Mouse (Mus musculus) left cerebral cortex, adult 2 months (tissue): ENCODE results near the gene Gdpd2. TPM values are rescaled to one million over a fixed set of nuclear protein-coding genes. Genes with fewer than 3 reads are reported as not detected.

Experiments used
- DNase-seq, 2 experiments: peaks; one replicate each; pipeline ENCODE4 v3.0.0; 2021 to 2022; ENCODE audit warnings: low spot score in 2 of 2, mixed read lengths in 1 of 2; ENCODE audit errors: extremely low spot score in 1 of 2
- H3K27ac ChIP-seq: fragments of 200-600 bp; 2 replicates; pipeline ENCODE4 v1.8.1; 2022
- H3K4me3 ChIP-seq: fragments of 200-600 bp; 2 replicates; pipeline ENCODE4 v1.8.1; 2022
- CTCF ChIP-seq: fragments of 200-600 bp; IDR thresholded peaks from 2 replicates; pipeline ENCODE4 v1.8.1; 2022; ENCODE audit warnings: antibody characterized with exemption, mild to moderate bottlenecking, moderate library complexity
- intact Hi-C: fragments of 180-260 bp; cut with DNase I; formaldehyde crosslinking; loops from one replicate; pipeline ENCODE4 v1.15.1; 2025
- long read RNA-seq, 2 experiments: library from polyadenylated mRNA; stranded (forward); transcript quantifications; one replicate each; pipeline ENCODE4 v2.0.0; 2021; ENCODE audit warnings: borderline mapping rate in 2 of 2
- total RNA-seq, 2 experiments: library from RNA; stranded (reverse); gene quantifications; 2 replicates each; pipeline ENCODE4 v1.2.3; 2021

Gene Gdpd2
- 10 to 100 TPM in 1 of 2 experiments, 1 to 10 TPM in 1; 5.6 to 12.1 TPM for total RNA-seq
- long read RNA-seq, experiment 1, partial matches to known transcripts = 0 of 16 reads
- long read RNA-seq, experiment 1, other reads (novel, unspliced or antisense) = 11 of 16 reads
- long read RNA-seq, experiment 2, transcript Gdpd2-201 (16 exons, 2,495 nt) = major isoform, 9 of 23 reads
- long read RNA-seq, experiment 2, partial matches to known transcripts = 0 of 23 reads
- long read RNA-seq, experiment 2, other reads (novel, unspliced or antisense) = 14 of 23 reads

DNA sequence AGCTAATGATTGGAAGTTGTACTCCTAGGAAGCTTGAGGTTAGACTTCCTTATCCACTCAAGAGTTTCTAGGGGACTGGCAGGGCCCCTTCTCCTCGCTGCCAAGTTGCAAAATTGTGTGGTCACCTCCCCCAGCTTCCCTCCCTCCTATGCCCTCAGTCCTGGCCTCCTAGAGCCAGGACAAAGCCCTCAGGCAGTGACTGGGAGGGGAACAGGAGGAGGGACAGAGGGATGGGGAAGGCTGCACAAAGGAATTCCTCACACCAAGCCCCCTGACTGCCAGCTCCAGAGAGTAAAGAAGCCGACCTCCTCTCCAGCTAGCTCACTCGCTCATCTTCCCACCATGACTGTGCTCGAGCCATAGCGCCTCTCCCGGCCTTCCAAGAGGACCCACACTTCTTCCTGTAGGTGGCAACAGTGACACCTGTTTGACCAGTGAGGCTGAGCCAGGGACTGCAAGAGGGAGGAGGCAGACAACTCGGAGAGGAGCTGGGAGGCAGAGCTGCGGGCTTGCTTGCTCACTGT, at the start of gene Gdpd2:
Gdpd2 (plus strand) TSS at position 209 of the 524 bp plus-strand sequence.
- peak; percentile 30 for TF ChIP-seq CTCF
- Histone ChIP-seq H3K27ac (no peak within 1 kb of the TSS), H3K4me3 (peak within 1 kb of the TSS; percentile 31; the same call in 1 of the 2 replicates)
- DNase-seq = no peak
- intact Hi-C loops = loop anchor here (10.0 kb wide), 2 partner anchors 105 to 215 kb away; partner anchors contain the start of genes Kif4 and Pdzd11

DNA sequence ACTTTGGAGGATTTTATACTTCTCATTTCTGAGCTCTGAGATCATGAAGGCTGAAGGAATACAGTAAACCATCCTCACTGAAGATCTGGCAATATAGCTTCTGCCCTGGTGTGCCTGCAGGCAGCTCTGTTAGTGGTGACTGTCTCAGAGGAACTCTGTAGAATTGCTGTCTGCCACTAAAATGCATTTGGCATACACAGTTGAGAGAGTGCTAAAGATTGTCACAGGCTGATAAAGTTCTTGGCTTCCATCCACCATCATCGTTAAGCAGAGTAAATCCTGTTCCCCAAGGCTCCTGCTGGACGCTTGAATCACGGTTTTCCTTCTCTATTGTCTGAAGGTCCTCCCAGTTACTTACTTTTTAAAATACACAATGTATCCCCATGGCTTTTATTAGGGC, 43.1 kb upstream of the Gdpd2 start:
- no peak for TF ChIP-seq CTCF
- no peak for DNase-seq
- intact Hi-C loops = no loop called here
- Histone ChIP-seq H3K27ac (no peak overlapping the region), H3K4me3 (no peak overlapping the region)

DNA sequence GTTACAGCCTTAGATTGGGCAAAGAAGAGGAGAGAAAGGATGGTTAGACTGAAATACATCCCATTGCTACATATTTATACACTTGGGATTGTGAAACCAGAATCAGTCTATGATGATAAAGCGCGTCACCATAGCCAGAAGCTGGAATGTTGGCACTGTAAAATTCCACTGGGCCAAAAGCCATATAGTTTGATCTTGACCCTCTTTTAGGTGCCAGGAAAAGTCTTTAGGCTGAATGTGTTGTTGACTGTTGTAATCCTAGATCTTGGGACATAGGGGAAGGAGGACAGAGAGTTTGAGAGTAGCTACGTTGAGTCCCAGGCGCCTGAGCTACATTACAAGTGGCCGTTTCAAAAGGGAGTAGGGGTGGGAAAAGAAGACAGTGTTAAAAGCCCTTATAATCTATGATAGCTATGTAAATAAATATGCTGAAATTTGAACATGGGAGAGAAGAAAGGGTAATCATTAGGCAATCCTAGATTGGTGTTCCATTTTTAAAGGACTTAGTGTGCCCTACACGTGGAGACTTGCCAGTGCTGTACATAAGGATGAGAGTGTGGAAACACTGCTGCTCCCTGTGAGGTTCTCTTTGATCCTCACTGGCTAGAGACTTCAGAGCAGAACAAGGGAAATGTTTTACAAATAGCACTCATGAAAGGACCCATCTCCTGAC, 42.2 kb upstream of the Gdpd2 start:
- Histone ChIP-seq H3K27ac (no peak overlapping the region), H3K4me3 (no peak overlapping the region)
- no peak for DNase-seq
- intact Hi-C loops = no loop called here
- no peak for TF ChIP-seq CTCF

DNA sequence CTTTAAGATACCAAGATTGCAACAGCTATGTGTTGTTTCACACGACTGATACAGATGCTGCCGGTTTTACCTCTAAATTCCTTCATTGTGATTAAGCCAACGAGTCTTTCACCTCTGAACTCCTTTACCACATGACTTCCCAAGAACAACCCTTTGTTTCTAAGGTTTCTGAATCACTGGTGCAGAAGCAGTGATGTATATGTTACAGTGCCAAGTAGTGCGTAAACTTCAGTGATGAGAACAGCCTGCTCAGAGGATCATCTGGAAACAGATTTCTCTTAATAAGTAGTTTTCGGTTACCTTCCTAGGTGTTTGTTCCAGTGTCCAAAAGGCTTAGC, 41.7 kb upstream of the Gdpd2 start:
- no peak for DNase-seq
- no peak overlapping the region for H3K27ac ChIP-seq
- intact Hi-C loops = no loop called here
- no peak overlapping the region for H3K4me3 ChIP-seq
- TF ChIP-seq CTCF = no peak

DNA sequence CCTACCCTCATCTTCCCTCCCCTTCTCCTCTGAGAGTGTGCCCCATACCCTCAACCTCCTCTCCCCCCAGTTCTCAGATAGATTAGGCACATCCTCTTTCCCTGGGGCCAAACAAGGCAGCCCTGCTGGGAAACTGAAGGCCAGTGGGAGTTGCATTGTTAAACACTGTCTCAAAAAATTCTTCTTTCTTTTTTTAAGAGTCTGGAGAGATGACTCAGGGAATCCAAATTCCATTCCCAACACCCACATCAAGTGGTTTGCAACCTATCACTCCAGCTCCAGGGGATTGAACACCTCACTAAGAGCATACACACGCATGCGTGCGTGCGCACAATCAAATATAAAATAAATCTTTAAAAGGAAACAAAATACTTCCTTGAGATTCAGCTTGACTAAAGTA, 32.9 kb upstream of the Gdpd2 start:
- intact Hi-C loops = no loop called here
- no peak overlapping the region for H3K4me3 ChIP-seq

DNA sequence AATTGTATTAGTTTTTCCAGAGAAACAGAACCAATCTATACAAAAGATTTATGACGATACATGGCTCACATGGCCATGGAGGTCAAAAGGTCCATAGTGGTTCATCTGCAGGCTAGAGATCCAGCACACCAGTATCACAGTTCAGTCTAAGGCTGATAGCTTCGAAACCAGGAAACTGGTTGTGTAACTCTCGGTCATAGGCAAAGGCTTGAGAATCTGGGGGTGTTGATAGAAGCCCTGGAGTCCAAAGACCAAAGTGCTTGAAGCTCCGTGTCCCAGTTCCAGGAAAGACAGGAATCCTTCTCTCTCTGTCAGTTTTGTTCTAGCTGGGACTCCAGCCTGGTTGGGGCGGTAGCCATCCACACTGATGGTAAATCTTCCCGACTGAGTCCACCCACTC, 21.6 kb upstream of the Gdpd2 start:
- TF ChIP-seq CTCF = no peak
- Histone ChIP-seq H3K4me3 (no peak overlapping the region), H3K27ac (no peak overlapping the region)
- intact Hi-C loops = no loop called here
- DNase-seq = no peak

More for the DNA sequence above, 32.9 kb upstream of the Gdpd2 start:
- TF ChIP-seq CTCF = no peak
- DNase-seq = no peak
- no peak overlapping the region for H3K27ac ChIP-seq

DNA sequence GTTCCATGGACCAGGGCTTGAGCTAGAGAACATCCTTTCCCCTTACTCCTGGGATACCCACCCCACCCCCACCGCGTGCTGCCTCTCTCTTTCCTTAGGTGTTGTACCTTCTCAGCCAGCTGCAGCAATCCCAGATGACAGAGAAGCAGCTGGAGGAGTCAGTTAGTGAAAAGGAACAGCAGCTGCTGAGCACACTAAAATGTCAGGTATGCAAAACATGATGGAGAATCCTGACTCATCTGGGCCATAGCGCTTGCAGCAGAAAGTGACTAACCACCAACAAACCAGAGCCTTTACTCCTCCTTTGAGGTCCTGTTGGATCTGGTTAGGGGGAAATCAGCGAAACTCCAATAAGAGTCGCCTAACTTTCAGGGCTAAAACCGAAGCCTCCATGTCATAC, 13.5 kb upstream of the Gdpd2 start:
- no peak overlapping the region for H3K4me3 ChIP-seq
- intact Hi-C loops = loop anchor here (5.0 kb wide), 1 partner anchor 49 kb away; no protein-coding TSS in a partner anchor
- no peak for TF ChIP-seq CTCF
- DNase-seq = no peak
- H3K27ac ChIP-seq = no peak overlapping the region

DNA sequence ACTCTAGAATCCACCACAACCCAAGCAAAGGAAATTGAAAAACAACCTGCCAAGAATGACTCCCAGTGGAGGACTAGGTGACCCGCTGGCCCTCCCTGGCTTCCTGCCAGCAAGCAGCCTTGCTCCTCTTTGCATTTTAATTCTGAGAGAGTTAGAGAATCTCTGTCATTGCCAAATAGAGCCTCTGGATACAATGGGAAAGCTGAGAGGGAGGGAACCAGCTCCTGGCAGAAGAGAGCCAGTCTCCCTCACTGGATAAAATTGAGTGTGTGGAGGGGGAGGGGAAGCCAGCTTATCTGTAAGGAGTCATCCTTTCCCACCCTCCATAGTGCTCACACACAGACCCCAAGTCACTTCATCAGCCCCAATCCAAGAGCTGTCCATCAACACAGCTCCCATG, 726 bp upstream of the Gdpd2 start:
- DNase-seq = no peak
- H3K27ac ChIP-seq = no peak overlapping the region

DNA sequence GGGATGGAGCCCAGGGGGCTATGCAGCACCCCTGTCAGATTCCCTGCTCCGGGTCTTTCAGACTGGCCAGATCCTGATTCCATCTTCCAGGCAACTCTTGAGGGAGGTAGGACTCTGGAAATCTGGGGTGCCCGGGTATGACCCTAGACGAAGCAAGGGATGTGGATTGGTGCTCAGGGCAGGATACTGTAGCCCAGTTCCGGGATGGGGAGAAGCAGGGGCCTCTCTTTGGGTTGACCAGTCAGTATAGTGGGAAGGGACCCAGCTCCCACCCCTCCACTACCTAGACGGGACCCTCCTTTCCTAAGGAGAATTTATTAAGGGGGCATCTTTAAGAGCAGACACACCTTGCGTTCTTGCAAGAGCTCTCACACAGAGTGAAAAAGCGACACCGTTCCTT, 593 bp downstream of the Gdpd2 start:
- Histone ChIP-seq H3K27ac (no peak overlapping the region), H3K4me3 (peak overlapping the region; percentile 31; the same call in 1 of the 2 replicates)
- DNase-seq = no peak
- TF ChIP-seq CTCF = no peak
- intact Hi-C loops = loop anchor here (10.0 kb wide), 2 partner anchors 105 to 215 kb away; partner anchors contain the start of genes Kif4 and Pdzd11

More for the DNA sequence above, 726 bp upstream of the Gdpd2 start:
- TF ChIP-seq CTCF = no peak
- no peak overlapping the region for H3K4me3 ChIP-seq
- intact Hi-C loops = no loop called here

DNA sequence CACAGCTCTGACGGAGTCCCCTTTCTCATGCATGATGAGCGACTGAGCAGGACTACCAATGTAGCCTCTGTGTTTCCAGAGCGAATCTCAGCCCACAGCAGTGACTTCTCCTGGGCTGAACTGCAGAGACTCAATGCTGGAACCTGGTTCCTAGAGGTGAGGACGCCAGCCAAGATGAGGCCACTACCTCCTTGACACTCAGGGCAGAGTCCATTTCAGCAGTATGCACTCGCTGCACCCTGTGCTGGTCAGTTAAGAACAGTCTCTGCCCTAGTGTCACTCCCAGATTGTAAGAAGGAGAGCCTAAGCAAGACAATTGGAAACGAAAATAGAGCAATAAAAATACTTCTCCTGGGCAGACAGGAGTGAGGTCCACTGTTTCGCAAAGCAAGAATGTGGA, 4.7 kb downstream of the Gdpd2 start:
- intact Hi-C loops = loop anchor here (10.0 kb wide), 2 partner anchors 110 to 220 kb away; partner anchors contain the start of genes Kif4 and Pdzd11
- no peak overlapping the region for H3K4me3 ChIP-seq
- DNase-seq = no peak
- H3K27ac ChIP-seq = no peak overlapping the region
- no peak for TF ChIP-seq CTCF

DNA sequence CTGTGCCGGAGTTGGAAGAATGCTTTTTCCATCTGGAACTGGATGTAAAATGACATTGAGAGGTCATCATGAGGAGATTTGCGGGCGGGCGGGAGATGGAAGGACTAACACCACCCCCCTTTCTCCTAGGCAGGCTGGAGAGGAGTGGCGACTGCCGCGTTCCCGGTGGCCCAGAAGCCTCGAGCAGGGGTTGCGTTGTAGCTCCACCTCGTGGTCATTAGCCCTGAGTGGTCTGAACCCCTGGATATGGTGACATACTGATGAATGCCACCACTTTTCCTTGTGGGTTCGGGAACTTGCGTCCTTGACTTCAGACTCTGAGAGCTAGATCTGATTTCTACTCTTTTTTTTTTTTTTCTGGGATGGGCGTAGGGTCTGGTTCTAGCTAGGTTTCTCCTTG, 9.2 kb downstream of the Gdpd2 start:
- peak overlapping the region; percentile 73; the same call in 1 of the 2 replicates for H3K27ac ChIP-seq
- intact Hi-C loops = loop anchor here (2.0 to 10.0 kb wide), 3 partner anchors 78 to 224 kb away; partner anchors contain the start of genes Kif4 and Pdzd11
- peak; percentile 60 to 65 for DNase-seq
- peak overlapping the region; percentile 40 for H3K4me3 ChIP-seq
- peak; percentile 58 for TF ChIP-seq CTCF

DNA sequence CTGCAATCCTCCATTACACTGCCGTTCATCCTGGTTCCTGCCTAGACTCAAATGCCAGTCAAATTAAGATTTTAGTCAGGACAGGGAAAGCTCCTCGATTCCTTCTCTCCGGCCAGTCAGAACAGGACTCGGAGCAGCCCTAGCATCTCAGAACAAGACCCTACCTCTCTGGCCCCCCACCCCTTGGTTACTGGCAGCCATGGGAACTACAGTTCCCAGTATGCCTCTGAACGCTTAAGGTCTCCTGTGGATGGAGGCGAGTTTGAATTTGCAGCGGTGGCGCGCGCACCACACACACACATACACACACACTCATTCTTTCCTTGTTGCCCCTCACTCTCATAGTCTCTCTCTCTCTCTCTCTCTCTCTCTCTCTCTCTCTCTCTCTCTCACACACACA, 9.8 kb downstream of the Gdpd2 start:
- no peak for TF ChIP-seq CTCF
- no peak for DNase-seq
- H3K4me3 ChIP-seq = peak overlapping the region; percentile 40
- intact Hi-C loops = loop anchor here (2.0 to 10.0 kb wide), 3 partner anchors 79 to 225 kb away; partner anchors contain the start of genes Kif4 and Pdzd11
- H3K27ac ChIP-seq = peak overlapping the region; percentile 73
